Mouse (Mus musculus) kidney, postnatal 36 days (tissue): ENCODE measurements at regions not wholly inside any gene's neighbourhood (a gene's known extent, or its start where the extent isn't known, plus 50 kb on each side); places are given as distances from the start of the nearest gene placed in this dataset.

ENCODE experiments used
- DNase-seq, 2 experiments: peaks; one replicate each; pipeline ENCODE4 v3.0.0; 2021 to 2022; ENCODE audit warnings: mixed read lengths in 2 of 2

- no peak for DNase-seq
These were observed 151.2 kb upstream of the Frmd6 start for GRCm38 (mm10) chr12:70674144-70674543.

GRCm38 (mm10) chr12:70675846-70676245 lies 149.5 kb upstream of the Frmd6 start:
- no peak for DNase-seq

- no peak for DNase-seq
These were observed 145.5 kb upstream of the Frmd6 start for GRCm38 (mm10) chr12:70679701-70680425.

- no peak for DNase-seq
These were observed 143.8 kb upstream of the Frmd6 start for GRCm38 (mm10) chr12:70681407-70681990.

GRCm38 (mm10) chr12:70684354-70684753 lies 141.0 kb upstream of the Frmd6 start:
- no peak for DNase-seq

- no peak for DNase-seq
These were observed 139.9 kb upstream of the Frmd6 start for GRCm38 (mm10) chr12:70685432-70685831.

- no peak for DNase-seq
These were observed 139.0 kb upstream of the Frmd6 start for GRCm38 (mm10) chr12:70686337-70686736.

- peak in 1 of 2 experiments; percentile 20 for DNase-seq
These were observed 138.3 kb upstream of the Frmd6 start for GRCm38 (mm10) chr12:70686971-70687370.

- DNase-seq: no peak
These were observed 130.2 kb upstream of the Frmd6 start for GRCm38 (mm10) chr12:70695162-70695561.

GRCm38 (mm10) chr12:70696256-70696655 lies 129.1 kb upstream of the Frmd6 start:
- no peak for DNase-seq

GRCm38 (mm10) chr12:70698466-70698865 lies 126.8 kb upstream of the Frmd6 start:
- no peak for DNase-seq

- no peak for DNase-seq
These were observed 122.8 kb upstream of the Frmd6 start for GRCm38 (mm10) chr12:70702473-70702872.

- DNase-seq: no peak
These were observed 118.3 kb upstream of the Frmd6 start for GRCm38 (mm10) chr12:70706806-70707628.

- peak; percentile 8 to 19 for DNase-seq
These were observed 117.6 kb upstream of the Frmd6 start for GRCm38 (mm10) chr12:70707629-70708289.

- DNase-seq: no peak
These were observed 117.0 kb upstream of the Frmd6 start for GRCm38 (mm10) chr12:70708290-70708668.

- no peak for DNase-seq
These were observed 115.0 kb upstream of the Frmd6 start for GRCm38 (mm10) chr12:70710311-70710710.

GRCm38 (mm10) chr12:70711030-70711429 lies 114.3 kb upstream of the Frmd6 start:
- DNase-seq: no peak

GRCm38 (mm10) chr12:70712322-70713024 lies 112.8 kb upstream of the Frmd6 start:
- no peak for DNase-seq

GRCm38 (mm10) chr12:70713499-70714280 lies 111.6 kb upstream of the Frmd6 start:
- DNase-seq: peak; percentile 8 to 22

- no peak for DNase-seq
These were observed 111.0 kb upstream of the Frmd6 start for GRCm38 (mm10) chr12:70714281-70714679.

- no peak for DNase-seq
These were observed 109.5 kb upstream of the Frmd6 start for GRCm38 (mm10) chr12:70715836-70716235.

- no peak for DNase-seq
These were observed 106.7 kb upstream of the Frmd6 start for GRCm38 (mm10) chr12:70718602-70719001.
